Mouse (Mus musculus) kidney, adult 8-10 months (tissue): ENCODE results near the gene Fbln2.

Source experiments
- DNase-seq, 2 experiments: peaks; one replicate each; pipeline ENCODE4 v3.0.0; 2022

Fbln2 gene

GRCm38 (mm10) chr6:91231523-91231922 lies 19.3 kb downstream of the Fbln2 start:
- no peak for DNase-seq

DNA sequence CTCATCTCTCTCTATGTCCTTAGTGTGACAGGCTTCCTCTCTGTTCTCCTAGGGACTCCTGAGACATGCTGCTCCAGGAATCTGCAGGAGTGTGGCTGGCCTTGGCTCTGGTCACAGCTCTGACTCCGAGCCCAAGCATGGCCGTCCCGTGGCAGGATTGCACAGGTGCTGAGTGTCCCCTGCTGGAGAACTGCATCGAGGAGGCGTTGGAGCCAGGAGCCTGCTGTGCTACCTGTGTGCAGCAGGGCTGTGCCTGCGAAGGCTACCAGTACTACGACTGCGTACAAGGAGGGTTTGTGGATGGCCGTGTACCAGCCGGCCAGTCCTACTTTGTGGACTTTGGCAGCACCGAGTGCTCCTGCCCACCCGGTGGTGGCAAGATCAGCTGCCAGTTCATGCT lies 20.8 kb downstream of the Fbln2 start:
- DNase-seq = no peak

DNA sequence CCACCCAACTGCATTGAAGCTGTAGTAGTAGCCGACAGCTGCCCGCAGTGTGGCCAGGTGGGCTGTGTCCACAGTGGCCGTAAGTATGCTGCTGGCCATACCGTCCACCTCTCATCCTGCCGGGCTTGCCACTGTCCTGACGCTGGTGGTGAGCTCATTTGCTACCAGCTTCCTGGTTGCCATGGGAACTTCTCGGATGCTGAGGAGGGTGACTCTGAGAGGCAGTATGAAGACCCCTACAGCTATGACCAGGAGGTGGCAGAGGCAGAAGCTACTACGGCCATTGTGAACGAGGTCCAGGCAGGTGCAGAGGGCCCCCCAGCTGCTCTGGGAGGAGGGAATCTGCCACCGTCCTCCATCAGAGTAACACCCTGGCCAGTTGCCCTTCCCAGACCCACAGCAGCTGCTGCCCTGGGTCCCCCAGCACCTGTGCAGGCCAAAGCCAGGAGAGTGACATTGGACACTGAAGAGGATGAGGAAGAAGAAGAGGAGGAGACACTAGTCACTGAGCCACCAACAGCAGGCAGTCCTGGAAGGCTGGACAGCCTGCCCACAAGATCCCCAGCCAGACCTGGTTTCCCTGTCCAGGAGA lies 21.3 kb downstream of the Fbln2 start:
- DNase-seq = no peak

GRCm38 (mm10) chr6:91236006-91236405 lies 23.8 kb downstream of the Fbln2 start:
- no peak for DNase-seq

DNA sequence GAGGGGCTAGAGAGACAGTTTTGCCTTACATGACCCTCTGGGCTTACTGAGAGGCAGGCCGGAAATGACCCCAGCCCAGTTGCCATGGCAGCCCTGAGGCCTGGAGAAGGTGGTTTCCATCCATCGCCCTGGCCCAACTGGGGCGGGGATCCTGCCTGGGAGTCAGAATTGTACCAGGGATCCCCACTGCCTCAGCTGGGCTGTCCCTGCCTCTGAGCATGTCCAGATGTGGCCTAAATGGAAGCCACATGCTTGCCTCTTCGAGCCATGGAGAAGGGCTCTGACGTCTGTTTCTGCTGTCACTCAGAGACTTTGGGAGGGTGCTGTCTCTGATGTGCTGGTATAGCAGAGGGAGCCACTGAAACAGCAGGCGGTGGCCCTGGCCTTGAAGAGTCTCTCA lies 24.2 kb downstream of the Fbln2 start:
- DNase-seq = no peak

DNA sequence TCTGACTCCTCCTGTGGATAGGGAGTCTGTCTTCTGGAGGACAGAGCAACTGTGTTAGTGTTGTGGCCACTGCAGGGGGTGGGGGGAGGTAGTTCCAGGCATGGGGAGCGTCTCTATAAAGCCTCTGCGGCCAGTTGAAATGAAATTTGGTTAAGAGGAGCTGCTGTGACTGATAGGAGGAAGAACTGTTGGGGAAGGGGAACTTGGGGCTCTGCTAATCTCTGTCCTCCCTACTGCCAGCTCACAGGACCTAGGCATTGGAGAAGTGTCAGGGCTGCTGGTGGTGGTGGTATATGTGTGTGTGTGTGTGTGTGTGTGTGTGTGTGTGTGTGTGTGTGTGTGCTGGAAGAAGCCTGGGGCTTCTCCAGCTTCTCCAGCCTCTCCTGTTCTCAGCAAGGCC lies 25.0 kb downstream of the Fbln2 start:
- DNase-seq = no peak

- DNase-seq = no peak
These were observed 28.3 kb downstream of the Fbln2 start for GRCm38 (mm10) chr6:91240537-91240936.

DNA sequence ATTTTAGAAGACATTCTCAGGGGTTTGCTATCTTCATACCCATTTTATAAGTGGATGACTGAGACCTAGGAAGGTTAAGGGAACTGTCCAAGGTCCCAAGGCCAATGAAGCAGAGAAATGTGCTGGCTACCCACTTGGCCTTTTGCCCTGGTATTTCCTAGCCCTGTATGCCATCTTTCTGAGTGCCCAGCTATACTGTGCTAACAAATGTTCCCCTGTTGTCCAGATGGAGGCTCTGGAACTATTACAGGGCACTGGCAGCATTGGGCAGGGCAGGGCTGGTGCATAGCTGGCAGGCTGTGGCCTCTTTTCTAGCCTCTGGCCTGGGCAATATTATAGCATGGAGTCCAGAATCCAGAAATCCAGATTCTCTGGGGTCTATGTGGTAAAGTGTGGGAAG lies 28.7 kb downstream of the Fbln2 start:
- no peak for DNase-seq

- no peak for DNase-seq
These were observed 31.1 kb downstream of the Fbln2 start for GRCm38 (mm10) chr6:91243395-91243794.

DNA sequence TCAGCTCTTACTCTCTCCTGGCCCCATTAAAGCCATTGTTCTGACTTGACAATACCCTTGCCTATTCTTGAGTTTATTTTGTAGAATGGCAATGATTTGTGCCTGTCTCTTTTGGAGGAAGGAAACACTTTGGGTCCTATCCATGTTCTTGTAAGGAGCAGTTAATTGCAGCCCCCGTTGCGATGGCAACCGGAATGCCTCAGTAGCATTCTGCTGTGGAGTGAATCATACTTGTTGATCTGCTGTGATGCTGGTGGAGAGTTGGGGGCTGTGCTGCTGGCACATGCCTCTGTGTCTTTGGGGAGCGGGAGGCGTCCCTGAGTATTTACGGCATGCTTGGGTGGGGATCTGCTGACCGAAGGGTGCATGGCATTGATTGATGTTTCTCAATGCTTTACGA lies 32.1 kb downstream of the Fbln2 start:
- DNase-seq = no peak

GRCm38 (mm10) chr6:91245331-91245730 lies 33.1 kb downstream of the Fbln2 start:
- DNase-seq = no peak

- DNase-seq = no peak
These were observed 35.1 kb downstream of the Fbln2 start for GRCm38 (mm10) chr6:91247343-91247742.

DNA sequence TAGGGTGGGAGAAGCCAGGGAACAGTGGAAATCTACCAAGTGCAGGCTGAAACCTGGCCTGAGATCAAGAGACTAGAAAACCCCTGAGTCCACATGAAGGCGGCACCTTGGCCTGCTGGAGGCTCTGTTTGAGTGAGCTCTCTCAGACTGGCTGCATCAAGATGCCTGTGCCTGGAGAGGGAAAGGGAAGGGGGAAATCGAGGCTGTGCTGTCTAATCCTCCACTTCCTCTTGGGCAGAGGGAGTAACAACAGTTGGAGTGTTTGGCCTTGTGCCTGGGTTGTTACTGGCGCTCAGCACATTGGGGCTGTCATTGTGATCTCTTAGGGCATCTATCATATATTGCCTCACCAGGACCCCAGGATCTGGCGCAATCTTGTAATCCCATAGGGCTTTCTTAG lies 36.4 kb downstream of the Fbln2 start:
- DNase-seq = no peak

DNA sequence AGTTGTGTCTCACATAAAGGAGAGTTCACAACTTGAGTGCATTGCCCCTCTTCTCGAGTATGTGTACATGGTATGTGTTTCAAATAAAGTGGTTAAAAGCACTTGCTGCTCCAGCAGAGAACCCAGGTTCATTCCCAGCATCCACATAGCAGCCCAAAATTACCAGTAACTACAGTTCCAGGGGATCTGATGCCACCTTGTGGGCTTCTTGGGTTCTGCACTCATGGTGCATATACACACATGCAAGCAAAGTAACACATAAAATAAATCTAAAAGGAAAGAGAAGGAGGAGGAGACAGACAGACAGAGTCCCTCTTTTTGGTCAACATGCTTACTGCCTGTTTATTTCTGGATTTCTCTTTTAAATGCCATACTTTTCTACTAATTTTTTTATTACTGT lies 37.5 kb downstream of the Fbln2 start:
- DNase-seq = no peak

DNA sequence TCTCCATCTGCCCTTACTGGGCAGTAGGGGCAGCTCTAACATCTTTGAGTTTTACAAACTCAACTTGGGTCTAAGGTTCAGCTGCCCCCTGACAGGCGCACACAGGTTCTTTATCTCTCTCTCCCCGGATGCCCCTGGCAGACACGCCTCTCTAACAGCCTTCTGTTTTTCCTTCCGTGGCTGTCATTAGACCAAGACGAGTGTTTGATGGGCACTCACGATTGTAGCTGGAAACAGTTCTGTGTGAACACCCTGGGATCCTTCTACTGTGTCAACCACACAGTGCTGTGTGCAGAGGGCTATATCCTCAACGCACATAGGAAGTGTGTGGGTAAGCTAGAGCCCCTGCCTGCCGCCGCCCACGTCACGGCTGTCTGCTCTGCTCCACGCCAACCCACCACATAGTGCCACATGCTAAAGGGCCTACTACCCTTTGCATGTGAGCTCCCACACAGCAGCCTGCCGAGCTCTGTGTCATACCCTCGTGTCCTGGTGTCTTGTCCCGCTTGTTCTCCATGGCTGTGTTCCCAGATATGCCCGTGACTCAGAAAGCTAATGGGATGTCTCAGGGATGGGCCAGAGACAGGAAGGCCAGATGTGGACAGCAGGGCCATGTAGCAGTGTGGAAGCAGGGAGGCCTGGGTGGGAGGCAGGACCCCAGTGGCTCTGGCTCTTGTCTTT lies 47.3 kb downstream of the Fbln2 start:
- DNase-seq = no peak

DNA sequence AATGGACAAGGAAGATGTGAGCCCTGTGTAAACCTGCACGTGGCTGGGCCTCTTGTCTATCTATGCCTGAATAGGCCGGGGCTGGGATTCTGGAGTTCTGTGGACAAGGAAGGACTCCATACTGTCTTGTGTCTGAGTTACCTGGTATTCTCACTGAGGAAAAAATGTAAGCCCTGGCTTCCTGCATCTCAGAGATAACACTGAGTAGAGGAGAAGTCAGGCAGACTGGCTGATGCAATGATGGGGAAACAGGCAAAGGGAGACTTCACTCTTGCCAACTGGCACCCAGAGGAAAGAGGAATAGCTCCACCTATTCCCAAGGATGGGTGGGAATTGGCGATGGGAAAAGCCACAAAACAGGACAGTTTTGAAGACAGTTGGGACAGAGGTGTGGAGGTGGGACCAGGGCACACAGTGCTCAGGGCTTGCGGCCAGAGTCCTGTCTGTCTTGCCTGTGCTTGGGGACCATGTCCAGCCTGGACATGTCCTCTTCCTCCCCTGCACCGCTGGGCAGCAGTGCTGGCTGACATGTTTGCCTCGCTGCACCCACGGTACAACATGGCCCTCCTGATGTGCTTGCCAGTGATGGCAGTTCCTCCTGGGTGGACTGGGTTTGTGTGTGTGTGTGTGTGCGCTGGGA lies 48.2 kb downstream of the Fbln2 start:
- DNase-seq = no peak

- no peak for DNase-seq
These were observed 48.7 kb downstream of the Fbln2 start for GRCm38 (mm10) chr6:91260987-91261367.

GRCm38 (mm10) chr6:91265616-91266015 lies 53.4 kb downstream of the Fbln2 start:
- DNase-seq = no peak

DNA sequence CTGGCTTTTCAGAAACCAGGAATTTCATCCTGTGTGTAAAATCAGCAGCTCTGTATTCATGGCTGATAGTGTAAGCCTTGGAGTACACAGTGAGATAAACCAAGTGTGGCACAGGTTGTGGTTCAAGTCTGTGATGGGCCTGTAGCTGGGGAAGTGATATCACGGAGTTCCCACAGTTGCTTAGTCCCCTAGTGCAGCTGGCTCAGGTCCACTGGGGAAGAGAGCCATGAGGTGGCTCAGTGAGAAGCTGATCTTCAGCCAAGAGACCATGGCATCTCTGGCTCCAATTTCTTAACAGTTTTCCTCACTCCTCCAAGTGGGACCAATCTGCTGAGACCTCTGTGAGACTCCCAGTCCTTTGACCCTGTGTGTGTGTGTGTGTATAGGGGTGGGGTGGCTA lies 54.4 kb downstream of the Fbln2 start:
- DNase-seq = no peak

GRCm38 (mm10) chr6:91268318-91268717 lies 56.1 kb downstream of the Fbln2 start:
- DNase-seq = no peak

DNA sequence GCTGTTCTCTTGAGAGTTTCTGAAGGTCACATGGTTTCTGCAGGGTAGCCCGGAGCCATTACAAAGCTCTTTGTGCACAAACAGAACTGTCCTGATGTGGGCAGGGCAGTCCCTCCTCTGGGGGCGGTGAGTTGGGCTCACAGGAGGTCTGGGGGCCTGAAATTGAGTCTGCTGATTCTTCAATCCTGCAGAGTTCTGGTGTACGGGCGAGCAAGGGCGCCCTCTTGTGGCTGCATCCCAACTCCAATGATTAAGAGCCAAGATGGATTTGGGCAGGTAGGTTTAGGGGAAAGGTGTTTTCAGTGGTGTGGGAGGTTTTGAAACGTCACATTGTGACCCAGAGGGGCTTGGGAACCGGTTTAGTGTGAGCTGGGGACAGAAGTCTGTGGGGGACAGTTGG lies 65.3 kb downstream of the Fbln2 start:
- DNase-seq = peak in 1 of 2 experiments; percentile 58

DNA sequence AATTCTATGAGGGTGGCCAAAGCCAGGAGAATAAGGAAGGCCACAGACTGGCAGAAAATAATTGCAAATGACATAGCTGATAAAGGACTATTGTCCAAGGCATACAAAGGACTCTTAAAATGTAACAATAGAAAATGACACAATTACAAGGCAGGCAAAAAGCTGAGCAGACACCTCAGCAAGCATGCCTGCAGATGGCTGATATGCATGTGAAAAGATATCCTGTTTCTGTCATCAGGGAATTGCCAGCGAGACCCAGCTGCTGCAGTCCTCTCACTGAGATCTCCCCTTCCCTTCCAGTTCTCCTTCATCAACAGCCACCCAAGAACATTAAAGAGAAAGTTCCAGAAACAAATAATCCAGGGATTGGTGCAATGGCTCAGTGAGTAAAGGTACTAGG lies 66.0 kb downstream of the Fbln2 start:
- DNase-seq = no peak

- no peak for DNase-seq
These were observed 67.2 kb downstream of the Fbln2 start for GRCm38 (mm10) chr6:91279477-91279876.

GRCm38 (mm10) chr6:91281206-91281605 lies 69.0 kb downstream of the Fbln2 start:
- peak; percentile 50 to 89 for DNase-seq

DNA sequence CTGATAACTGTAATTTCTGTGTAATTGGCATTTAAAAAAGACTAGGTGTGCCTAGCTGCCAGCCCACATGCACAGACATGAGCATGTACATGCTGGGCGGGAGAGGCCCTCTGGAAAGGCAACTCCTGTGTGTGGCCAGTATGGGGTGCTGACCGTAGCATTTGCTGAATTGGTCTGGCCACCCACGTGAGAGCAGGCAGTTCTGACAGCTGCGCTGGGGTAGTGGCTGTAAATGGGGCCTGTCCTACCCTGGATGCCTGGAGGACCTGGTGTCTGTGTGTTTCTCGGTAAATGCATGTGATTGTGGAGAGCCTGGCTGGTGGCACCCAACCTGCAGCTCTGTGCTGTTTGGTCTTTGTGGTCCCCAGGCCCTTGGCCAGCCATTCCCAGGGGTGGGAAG lies 69.5 kb downstream of the Fbln2 start:
- DNase-seq = no peak
